Mouse (Mus musculus) midbrain, embryonic 11.5 days (tissue): ENCODE data around the gene Ncapd2. TPM values are rescaled to one million over a fixed set of nuclear protein-coding genes. Genes with fewer than 3 reads are reported as not detected.

ENCODE experiments used
- ATAC-seq: fragments of 200-750 bp; cut with Nextera tagmentation; 2 replicates; pipeline ENCODE4 v1.8.0; 2017; ENCODE audit warnings: moderate TSS enrichment, moderate library complexity; ENCODE audit not compliant: low FRiP score
- DNase-seq: peaks from one replicate; pipeline ENCODE4 v3.0.0; 2015; ENCODE audit warnings: low spot score; ENCODE audit errors: missing footprints
- H3K27ac ChIP-seq: fragments of 300-500 bp; sonication (generic); 2 replicates; pipeline ENCODE4 v1.5.1; 2014; ENCODE audit warnings: low read depth, low read length
- H3K27me3 ChIP-seq: fragments of 300-500 bp; sonication (generic); 2 replicates; pipeline ENCODE4 v1.6.1; 2014; ENCODE audit warnings: mild to moderate bottlenecking, low read length, moderate library complexity, mixed read lengths; ENCODE audit not compliant: control insufficient read depth, insufficient read depth
- H3K36me3 ChIP-seq: fragments of 300-500 bp; sonication (generic); 2 replicates; pipeline ENCODE4 v1.6.1; 2014; ENCODE audit warnings: mild to moderate bottlenecking, low read length, moderate library complexity, mixed read lengths; ENCODE audit not compliant: control insufficient read depth, insufficient read depth
- H3K4me1 ChIP-seq: fragments of 300-500 bp; sonication (generic); 2 replicates; pipeline ENCODE4 v1.6.1; 2014; ENCODE audit warnings: low read length; ENCODE audit not compliant: control insufficient read depth, insufficient read depth
- H3K4me2 ChIP-seq: fragments of 300-500 bp; sonication (generic); 2 replicates; pipeline ENCODE4 v1.6.1; 2014; ENCODE audit warnings: mild to moderate bottlenecking, moderate library complexity
- H3K4me3 ChIP-seq: fragments of 300-500 bp; sonication (generic); 2 replicates; pipeline ENCODE4 v1.5.1; 2014; ENCODE audit warnings: low read depth, low read length
- H3K9ac ChIP-seq: fragments of 300-500 bp; sonication (generic); 2 replicates; pipeline ENCODE4 v1.6.1; 2014; ENCODE audit warnings: low read length
- H3K9me3 ChIP-seq: fragments of 300-500 bp; sonication (generic); 2 replicates; pipeline ENCODE4 v1.6.1; 2016; ENCODE audit warnings: low read length; ENCODE audit not compliant: control insufficient read depth
- WGBS: fragments of 180-500 bp; shearing (Covaris S2); extraction: QIAGEN DNeasy Blood & Tissue Kit; methylation state at CpG from one replicate; pipeline ENCODE4 v1.1.7; 2014; 5-methylcytosine and 5-hydroxymethylcytosine counted together
- polyA plus RNA-seq: library from polyadenylated mRNA; unstranded; fragments of >200 nt; fragmentation: Nextera tagmentation; extraction: Ambion mirVana; gene quantifications from 2 replicates; pipeline ENCODE4 v1.2.1, GENCODE M21; 2014

Ncapd2 gene
- polyA plus RNA-seq, 1 experiment from 2014 or later, result 140 TPM

GRCm38 (mm10) chr6:125196301-125196700 lies 4.8 kb upstream of the Ncapd2 start:
- no peak overlapping the region for H3K4me3 ChIP-seq
- no peak overlapping the region; the same call in 1 of the 2 replicates for H3K27ac ChIP-seq
- no peaks in the 10 kb centered on the region for H3K9me3 ChIP-seq
- no peak overlapping the region for H3K9ac ChIP-seq
- H3K4me1 ChIP-seq, result peaks cover 15% of the 10 kb centered on the region
- WGBS, result 26% methylated on average over 3 of the region's 3 CpGs
- ATAC-seq, result no peak
- no peak overlapping the region for H3K4me2 ChIP-seq
- no peaks in the 10 kb centered on the region for H3K36me3 ChIP-seq
- peak; percentile 87 for DNase-seq
- H3K27me3 ChIP-seq, result no peaks in the 10 kb centered on the region

GRCm38 (mm10) chr6:125195541-125196075 lies 4.1 kb upstream of the Ncapd2 start:
- no peak overlapping the region for H3K9ac ChIP-seq
- ATAC-seq (no peak), DNase-seq (peak; percentile 82)
- H3K9me3 ChIP-seq, result no peaks in the 10 kb centered on the region
- H3K4me2 ChIP-seq, result no peak overlapping the region
- no peak overlapping the region for H3K4me3 ChIP-seq
- WGBS, result 24% methylated on average over 1 of the region's 1 CpGs
- no peaks in the 10 kb centered on the region for H3K27me3 ChIP-seq
- peak overlapping the region; percentile 62 for H3K27ac ChIP-seq
- no peaks in the 10 kb centered on the region for H3K36me3 ChIP-seq
- H3K4me1 ChIP-seq, result peaks cover 15% of the 10 kb centered on the region

GRCm38 (mm10) chr6:125193390-125193789 lies 1.9 kb upstream of the Ncapd2 start:
- H3K36me3 ChIP-seq, result peaks cover 3% of the 10 kb centered on the region; the same call in 1 of the 2 replicates
- peaks cover 15% of the 10 kb centered on the region for H3K4me1 ChIP-seq
- ATAC-seq (no peak), DNase-seq (no peak)
- H3K4me2 ChIP-seq, result no peak overlapping the region
- H3K27me3 ChIP-seq, result no peaks in the 10 kb centered on the region
- H3K9me3 ChIP-seq, result no peaks in the 10 kb centered on the region
- H3K4me3 ChIP-seq, result no peak overlapping the region
- H3K9ac ChIP-seq, result no peak overlapping the region
- H3K27ac ChIP-seq, result no peak overlapping the region
- 88% methylated on average over 7 of the region's 7 CpGs for WGBS

- WGBS, result 44% methylated on average over 5 of the region's 5 CpGs
- no peak overlapping the region for H3K27ac ChIP-seq
These were observed 1.3 kb upstream of the Ncapd2 start for GRCm38 (mm10) chr6:125192841-125193240.

GRCm38 (mm10) chr6:125192016-125192714 lies 664 bp upstream of the Ncapd2 start:
- peak; percentile 99 for DNase-seq
- Histone ChIP-seq H3K36me3 (peaks cover 13% of the 10 kb centered on the region), H3K4me1 (peaks cover 15% of the 10 kb centered on the region), H3K4me2 (peak overlapping the region; percentile 83), H3K27ac (peak overlapping the region; percentile 98), H3K9ac (peak overlapping the region; percentile 78), H3K9me3 (no peaks in the 10 kb centered on the region), H3K4me3 (peak overlapping the region; percentile 72), H3K27me3 (no peaks in the 10 kb centered on the region)
- peak; percentile 92 for ATAC-seq
- under 1% methylated on average over 34 of the region's 34 CpGs for WGBS

More at GRCm38 (mm10) chr6:125192841-125193240, 1.3 kb upstream of the Ncapd2 start:
- no peak for ATAC-seq
- peak overlapping the region; percentile 72 for H3K4me3 ChIP-seq
- no peaks in the 10 kb centered on the region for H3K27me3 ChIP-seq
- H3K9me3 ChIP-seq, result no peaks in the 10 kb centered on the region
- peaks cover 7% of the 10 kb centered on the region for H3K36me3 ChIP-seq
- DNase-seq, result no peak
- peaks cover 15% of the 10 kb centered on the region for H3K4me1 ChIP-seq
- peak overlapping the region; percentile 78 for H3K9ac ChIP-seq
- peak overlapping the region; percentile 83 for H3K4me2 ChIP-seq

- DNase-seq (peak; percentile 87), ATAC-seq (no peak)
- peaks cover 10% of the 10 kb centered on the region for H3K4me1 ChIP-seq
- H3K4me3 ChIP-seq, result peak overlapping the region; percentile 72
- peak overlapping the region; percentile 83 for H3K27ac ChIP-seq
- no peaks in the 10 kb centered on the region for H3K27me3 ChIP-seq
- peak overlapping the region; percentile 72 for H3K4me2 ChIP-seq
- no peaks in the 10 kb centered on the region for H3K9me3 ChIP-seq
- peaks cover 16% of the 10 kb centered on the region for H3K36me3 ChIP-seq
- peak overlapping the region; percentile 78 for H3K9ac ChIP-seq
These were observed 685 bp downstream of the Ncapd2 start for GRCm38 (mm10) chr6:125190816-125191215.

GRCm38 (mm10) chr6:125186203-125186602 lies 5.3 kb downstream of the Ncapd2 start:
- WGBS, result 92% methylated on average over 10 of the region's 10 CpGs
- Histone ChIP-seq H3K4me2 (no peak overlapping the region), H3K9me3 (no peaks in the 10 kb centered on the region), H3K27ac (no peak overlapping the region), H3K4me3 (no peak overlapping the region), H3K27me3 (no peaks in the 10 kb centered on the region), H3K9ac (no peak overlapping the region), H3K4me1 (no peaks in the 10 kb centered on the region), H3K36me3 (peaks cover 37% of the 10 kb centered on the region)
- ATAC-seq, result no peak
- peak; percentile 75 for DNase-seq

- no peak overlapping the region for H3K9ac ChIP-seq
- no peak overlapping the region for H3K27ac ChIP-seq
- ATAC-seq (no peak), DNase-seq (no peak)
- H3K36me3 ChIP-seq, result peaks cover 56% of the 10 kb centered on the region
- no peak overlapping the region for H3K4me2 ChIP-seq
- no peaks in the 10 kb centered on the region for H3K4me1 ChIP-seq
- WGBS, result 85% methylated on average over 5 of the region's 5 CpGs
- no peaks in the 10 kb centered on the region for H3K27me3 ChIP-seq
- H3K9me3 ChIP-seq, result no peaks in the 10 kb centered on the region
- H3K4me3 ChIP-seq, result no peak overlapping the region
These were observed 9.4 kb downstream of the Ncapd2 start for GRCm38 (mm10) chr6:125182133-125182532.

- Histone ChIP-seq H3K4me1 (no peaks in the 10 kb centered on the region), H3K36me3 (peaks cover 65% of the 10 kb centered on the region), H3K9me3 (no peaks in the 10 kb centered on the region), H3K9ac (no peak overlapping the region), H3K4me2 (no peak overlapping the region), H3K27me3 (no peaks in the 10 kb centered on the region), H3K4me3 (no peak overlapping the region), H3K27ac (no peak overlapping the region)
- 92% methylated on average over 7 of the region's 7 CpGs for WGBS
- DNase-seq (no peak), ATAC-seq (no peak)
These were observed 11.9 kb downstream of the Ncapd2 start for GRCm38 (mm10) chr6:125179601-125180000.
